Mouse (Mus musculus) erythroblast, adult 5-6 weeks (primary cell): ENCODE measurements around the gene Mif. TPM values are rescaled to one million over a fixed set of nuclear protein-coding genes. Genes with fewer than 3 reads are reported as not detected.
"Not testable (repeated sequence)": the region's sequence is repeated elsewhere in the genome, so short reads cannot be mapped to it uniquely, and the experiment has no call there.

Experiments
- ATAC-seq: replicated peaks from 2 replicates; pipeline ENCODE4 v1.8.0; 2016; ENCODE audit warnings: moderate number of reproducible peaks, mild to moderate bottlenecking, moderate TSS enrichment, inconsistent platforms; ENCODE audit not compliant: poor library complexity, low FRiP score, severe bottlenecking
- total RNA-seq, 2 experiments: library from RNA; stranded (forward) in 1 of 2; stranded (reverse) in 1 of 2; fragments of 150-400 nt in 1 of 2; fragments of 200-764, 138-1000 nt in 1 of 2; gene quantifications; 2 replicates each; pipeline versions ENCODE4 v1.2.3 to v1.2.4; 2015 to 2017; ENCODE audit warnings: low replicate concordance in 2 of 2

Gene Mif
- total RNA-seq (2015; ENCODE audit: low replicate concordance) (47.2 and 79.7 TPM in 2 replicates), total RNA-seq (2017; ENCODE audit: low replicate concordance) (48.1 and 65.8 TPM in 2 replicates)

DNA sequence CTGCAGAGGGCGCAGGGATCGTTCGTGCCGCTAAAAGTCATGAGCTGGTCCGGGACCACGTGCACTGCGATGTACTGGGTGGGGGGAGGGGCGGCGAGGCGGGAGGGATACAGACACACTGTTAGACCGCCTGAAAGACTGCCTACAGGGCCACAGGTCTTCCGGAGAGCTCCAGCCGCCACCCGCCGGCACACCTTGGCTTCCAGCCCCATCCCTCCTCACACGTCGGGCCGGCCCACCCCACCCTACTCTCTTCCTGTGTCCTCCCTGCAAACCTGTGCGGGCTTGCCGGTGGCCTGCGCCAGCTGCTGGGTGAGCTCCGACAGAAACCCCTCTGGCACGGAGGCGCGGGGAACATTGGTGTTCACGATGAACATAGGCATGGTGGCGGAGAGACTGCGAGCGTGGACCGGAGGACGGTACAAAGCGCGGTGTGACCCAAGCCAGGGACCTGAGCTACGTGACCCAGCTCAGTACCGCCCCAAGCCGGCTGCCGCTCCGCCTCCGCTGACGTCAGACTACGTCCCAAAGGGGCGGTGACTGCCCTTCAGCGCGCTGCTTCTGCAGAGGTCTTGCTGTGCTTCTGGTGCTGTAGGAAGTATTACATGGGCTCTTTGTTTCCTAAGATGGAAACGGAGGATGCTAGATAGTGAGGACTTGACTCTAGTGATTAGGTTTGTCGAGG is at the start of gene Mif:
Gene Mif, minus strand, starts transcription at position 455 of the 685 bp plus-strand sequence.
- peak; percentile 98 for ATAC-seq

DNA sequence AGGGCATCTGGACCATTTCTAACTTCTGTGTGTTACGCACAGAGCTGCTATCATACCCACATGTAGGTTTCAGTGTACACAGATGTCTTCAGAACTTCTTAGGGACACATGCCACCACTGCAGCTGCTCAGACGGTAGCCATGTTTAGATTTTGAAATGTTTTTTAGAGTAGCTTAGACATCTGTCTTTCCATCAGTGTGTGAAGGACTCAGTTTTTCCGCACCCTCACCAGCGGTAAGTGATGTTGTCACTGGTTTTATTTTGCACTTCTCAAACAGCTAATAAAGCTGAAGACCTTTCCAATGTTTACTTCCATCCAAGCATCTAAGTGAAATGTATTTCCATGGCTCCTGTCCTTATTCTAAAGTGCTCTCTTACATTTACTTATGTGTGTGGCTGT is 46.8 kb upstream of the Mif start:
- no peak for ATAC-seq

DNA sequence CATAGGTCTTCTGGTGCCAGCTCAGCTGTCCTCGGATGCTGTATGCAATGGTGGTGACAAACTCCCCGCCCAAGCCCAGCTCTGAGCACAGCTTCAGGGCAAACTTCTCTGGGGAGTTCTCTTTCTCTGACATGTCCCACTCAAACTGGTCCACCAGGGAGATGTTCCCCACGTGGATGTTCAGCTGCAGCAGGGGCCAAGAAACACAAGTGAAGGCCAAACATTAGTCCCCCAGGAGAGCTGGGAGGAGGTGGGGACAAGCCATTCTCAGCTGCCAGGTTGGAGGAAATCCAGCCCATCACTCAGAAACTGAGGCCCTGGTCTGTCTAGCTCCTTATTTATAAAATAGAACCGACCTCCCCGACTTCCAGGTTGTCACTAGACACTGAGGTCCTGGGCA is 44.4 kb upstream of the Mif start:
- no peak for ATAC-seq

DNA sequence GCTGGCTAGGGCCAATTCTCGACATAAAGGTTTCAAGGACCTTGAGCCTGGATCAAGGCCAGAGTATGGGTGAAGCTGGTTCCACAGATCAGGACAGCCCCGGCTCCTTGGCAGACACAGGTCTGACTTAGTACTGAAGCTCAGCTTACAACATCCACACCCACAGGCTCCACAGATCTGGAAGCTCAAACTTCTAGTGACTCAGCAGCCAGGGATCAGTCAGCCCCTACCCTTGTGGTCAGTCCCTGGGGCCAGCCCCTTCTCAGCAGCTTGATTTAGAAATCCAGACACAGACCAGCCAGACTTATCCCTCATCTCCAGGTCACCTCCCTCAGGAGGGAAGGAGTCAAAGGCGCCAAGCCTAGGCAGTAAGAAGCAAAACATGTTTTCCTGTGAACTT is 38.8 kb upstream of the Mif start:
- ATAC-seq, result no peak

DNA sequence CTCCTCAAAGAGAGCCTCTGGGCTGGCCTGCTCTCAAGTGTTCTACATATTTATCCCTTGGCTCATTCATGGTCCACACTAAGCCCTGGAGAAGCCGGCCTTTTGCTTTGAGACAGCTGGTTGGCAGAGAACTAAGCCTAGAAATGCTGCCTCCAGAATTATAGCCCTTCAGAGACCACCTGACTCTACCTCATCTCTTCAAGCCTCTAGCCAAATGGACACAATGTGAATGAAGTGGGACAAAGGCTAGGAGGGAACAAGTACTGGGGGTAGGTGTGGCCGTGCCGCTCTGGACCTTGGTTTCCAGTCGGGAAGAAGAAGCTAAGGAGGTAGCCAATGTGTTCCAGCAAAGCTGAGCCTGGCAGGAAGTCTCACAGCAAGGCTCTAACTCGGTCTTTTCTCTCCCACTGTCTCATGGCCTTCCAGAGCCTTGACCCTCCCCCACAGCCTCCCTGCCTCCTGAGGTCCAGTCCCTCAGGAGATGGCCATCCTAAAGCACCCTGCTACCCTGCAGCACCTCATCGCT is 38.1 kb upstream of the Mif start:
- no peak for ATAC-seq

DNA sequence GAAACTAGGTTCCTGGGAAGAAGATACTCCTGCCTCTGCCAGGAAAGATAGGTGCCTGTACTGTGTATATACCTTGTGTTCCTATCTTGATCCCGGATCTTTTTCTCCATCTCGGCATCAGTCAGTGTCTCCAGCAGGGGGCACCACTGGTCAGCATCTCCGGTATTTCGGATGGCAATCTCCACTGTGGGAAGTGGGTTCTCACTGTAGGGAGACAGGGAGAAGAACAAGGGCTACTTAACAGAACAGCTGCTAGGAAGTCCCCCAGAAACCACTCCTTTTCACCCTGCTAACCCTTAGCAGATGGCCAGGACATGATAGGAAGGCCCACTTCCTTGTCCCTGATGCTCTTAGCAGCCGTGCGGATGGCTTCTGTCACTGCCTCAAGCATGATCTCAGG is 37.3 kb upstream of the Mif start:
- ATAC-seq, result no peak

DNA sequence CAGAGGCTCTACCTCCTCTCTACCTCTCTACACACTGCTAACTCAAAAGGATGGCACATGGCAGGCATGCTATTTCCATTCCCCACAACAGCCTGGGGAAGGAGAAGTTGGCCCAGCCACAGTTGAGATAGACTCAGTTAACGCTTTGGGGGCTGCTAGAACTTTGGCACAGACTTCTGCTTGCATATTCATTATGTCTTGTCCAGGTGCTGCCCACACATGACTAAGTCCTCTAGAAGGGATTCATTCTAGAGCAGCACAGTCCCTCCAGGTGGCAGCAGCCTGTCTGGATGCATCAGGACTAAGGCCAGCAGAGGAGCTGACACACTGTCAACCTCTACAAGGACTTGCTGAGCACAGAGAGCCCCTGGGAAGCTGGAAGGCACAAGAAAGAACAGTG is 36.2 kb upstream of the Mif start:
- no peak for ATAC-seq

DNA sequence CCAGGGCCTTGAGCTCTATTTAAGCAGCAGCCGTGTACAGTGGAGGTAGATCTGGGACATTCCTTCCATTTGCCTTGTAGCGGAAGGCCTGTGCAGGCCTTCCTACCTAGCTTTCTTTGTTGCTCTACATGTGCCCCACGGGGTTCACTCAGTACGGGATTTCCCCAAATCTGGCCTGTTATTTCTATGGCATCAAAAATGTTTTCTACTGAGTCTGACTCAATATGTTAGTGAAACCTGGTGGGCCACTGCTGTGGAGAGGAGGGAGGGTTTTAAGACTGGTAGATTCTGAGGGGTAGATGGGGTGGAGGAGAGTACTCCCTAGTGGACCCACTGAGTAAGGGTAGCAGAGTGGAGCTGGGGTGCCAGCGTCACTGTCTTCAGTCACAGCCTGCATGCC is 35.7 kb upstream of the Mif start:
- no peak for ATAC-seq

DNA sequence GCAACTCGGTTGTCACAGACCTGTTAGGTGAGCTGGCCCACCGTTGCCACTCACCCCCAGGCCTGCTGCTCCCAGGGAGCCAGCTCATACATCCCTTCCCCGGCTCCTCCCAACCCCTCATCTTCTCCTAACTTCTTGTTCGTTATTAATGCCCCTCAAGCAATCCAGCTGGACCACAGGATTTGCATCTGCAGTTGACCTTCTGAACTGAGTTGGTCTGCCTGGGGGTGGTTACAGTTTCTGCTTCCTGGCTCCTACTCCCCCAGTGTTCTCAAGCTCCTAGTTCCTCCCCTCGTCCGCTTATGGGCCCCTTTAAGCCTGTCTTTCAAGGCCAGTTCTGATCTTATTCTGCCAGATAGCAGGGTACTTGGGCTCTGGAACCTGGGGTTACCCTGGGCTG is 34.6 kb upstream of the Mif start:
- no peak for ATAC-seq

DNA sequence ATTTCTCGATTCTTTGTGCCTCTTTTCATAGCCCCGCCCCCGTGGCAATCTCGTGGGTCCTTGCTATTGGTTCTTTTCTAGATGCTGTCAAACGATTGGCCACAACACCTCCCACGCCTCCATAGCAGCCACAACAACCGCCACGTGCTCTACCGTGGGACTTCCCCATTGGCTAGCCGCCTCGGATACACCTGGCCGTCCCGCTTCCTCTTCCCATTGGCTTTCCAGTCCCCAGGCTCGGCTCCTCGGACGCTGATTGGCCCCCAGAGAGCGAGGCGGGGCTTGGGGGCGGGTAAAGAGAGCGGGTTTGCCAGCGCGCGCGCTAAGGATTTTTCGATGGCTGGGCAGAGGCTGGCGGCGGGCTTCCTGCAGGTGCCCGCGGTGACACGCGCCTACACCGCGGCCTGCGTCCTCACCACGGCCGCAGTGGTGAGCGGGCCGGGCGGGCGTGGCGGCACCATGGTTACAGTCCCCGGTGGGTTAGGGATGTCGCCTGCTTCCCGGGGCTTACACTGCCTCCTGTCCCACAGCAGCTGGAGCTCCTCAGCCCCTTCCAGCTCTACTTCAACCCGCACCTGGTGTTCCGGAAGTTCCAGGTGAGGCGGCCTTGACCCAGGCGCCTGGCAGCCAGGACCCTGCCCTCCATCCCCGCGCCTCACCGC is 33.2 kb upstream of the Mif start, which contains the start of gene Derl3:
Gene Derl3, plus strand, starts transcription at position 325 of the 662 bp plus-strand sequence.
- ATAC-seq, result peak; percentile 97

DNA sequence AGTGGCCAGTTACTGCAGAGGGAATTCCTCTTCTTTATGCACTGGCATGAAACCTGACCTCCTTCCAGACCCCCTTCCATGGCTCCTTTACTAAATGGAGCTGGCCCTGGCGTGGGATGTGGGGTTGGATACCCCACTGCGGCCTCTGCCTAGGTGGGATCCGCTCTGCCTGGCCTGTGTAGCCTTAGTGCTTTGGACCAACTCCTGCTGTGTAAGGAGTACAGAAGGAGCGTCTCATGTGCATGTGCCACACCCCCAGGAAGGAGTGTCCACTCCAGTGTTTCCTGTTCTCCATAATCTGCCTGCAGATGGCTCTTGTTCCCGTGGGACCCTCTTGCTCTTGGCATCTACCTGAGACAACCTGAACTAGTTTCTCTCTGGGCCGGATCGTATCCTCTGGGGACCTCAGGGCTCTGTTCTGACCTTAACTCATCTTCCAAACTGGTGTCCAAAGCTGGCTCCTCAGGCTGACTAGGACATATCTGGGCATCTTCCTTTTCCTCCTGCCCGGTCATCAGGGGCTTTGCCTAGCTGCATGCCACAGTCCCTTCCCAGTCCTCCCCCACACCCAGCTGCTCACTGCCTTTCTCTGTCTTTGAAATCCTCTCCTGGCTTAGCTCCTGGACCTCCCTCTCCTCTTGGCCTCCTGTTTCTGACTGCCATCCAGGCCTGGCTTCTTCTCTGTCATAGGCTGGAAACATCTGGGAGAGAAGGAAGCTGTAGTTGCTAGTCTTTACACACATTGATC is 29.5 kb upstream of the Mif start:
- no peak for ATAC-seq

DNA sequence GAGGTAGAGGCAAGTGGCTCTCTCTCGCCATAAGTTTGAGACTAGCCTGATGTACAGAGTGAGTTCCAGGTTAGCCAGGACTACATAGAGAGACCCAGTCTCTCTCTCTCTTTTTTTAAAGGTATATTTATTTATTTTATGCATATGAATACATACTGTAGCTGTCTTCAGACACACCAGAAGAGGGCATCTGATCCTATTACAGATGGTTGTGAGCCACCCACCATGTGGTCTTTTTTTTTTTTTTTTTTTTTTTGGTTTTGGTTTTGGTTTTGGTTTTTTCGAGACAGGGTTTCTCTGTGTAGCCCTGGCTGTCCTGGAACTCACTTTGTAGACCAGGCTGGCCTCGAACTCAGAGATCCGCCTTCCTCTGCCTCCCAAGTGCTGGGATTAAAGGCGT is 27.5 kb upstream of the Mif start:
- ATAC-seq, result not testable (repeated sequence)

DNA sequence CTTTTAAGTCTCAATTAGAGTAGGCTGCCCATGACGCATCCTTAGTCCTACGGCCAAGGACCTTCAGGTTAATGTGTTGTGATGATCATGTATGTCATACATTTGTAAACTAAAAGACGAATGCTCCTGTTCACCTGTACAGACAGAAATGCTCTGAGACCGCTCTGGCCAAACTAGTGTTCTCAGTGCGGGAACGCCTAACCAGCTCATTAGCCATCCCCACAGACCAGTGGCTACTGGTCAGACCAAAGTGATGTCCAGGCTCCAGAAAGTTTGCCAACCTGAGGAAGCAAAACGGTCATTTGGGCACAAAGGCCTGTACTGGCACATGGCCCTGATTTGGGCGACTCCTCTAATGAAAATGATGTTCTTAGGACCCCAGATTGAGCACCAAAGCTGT is 24.7 kb upstream of the Mif start:
- ATAC-seq, result no peak

DNA sequence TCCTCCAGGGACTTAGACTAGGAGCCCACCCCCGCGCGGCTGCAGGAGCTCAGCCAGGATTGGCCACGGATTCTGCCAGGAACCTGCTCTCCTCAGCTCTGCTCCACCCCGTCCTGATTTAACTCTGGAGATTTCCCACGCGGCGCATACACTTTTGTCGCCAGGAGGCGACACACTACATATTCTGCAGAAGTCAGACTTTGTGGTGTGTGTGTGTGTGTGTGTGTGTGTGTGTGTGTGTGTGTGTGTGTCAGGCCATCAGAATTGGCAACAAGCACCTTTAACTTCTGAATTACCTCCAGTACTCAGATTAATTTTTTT is 23.2 kb upstream of the Mif start:
- ATAC-seq, result 0 out of 2 replicates have a peak, but pooled peaks have one; percentile 47

DNA sequence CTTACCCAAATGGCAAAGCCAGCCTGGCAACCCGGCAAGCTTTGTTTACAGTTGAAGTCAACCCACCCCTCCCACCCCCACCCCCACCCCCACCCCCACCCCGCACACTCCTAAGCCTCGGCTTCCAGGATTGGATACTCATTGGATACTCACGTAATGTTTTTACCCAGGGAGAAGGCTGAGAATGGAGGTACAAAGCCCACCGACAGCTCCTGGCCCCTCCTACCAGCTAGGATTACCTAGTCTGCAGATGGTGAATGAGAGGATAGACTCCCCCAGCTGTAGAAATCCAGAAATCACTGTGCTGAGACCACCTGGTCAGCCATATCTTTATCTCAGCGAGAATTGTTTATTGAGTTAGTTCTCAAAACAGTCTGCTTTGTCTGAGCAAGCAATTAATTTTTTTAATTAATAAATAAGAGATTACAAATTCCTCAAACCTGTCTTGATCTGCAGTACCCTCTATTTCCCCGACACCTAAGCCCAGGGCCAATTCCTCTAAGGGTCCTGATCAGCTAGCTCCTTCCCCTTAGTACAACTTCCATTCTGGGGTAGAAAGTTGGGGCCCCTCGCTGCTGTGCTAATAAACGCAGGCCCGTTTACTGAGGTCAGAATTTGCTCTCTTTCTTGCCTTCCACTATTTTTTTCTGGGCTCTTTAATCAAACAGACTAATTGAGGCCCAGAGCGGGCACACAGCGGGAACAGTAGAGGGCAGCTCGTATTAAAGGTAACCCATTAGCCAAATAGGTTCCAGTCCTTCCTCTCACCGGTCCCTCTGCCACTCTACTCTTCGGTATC is 22.6 kb upstream of the Mif start:
- ATAC-seq, result 0 out of 2 replicates have a peak, but pooled peaks have one; percentile 19

DNA sequence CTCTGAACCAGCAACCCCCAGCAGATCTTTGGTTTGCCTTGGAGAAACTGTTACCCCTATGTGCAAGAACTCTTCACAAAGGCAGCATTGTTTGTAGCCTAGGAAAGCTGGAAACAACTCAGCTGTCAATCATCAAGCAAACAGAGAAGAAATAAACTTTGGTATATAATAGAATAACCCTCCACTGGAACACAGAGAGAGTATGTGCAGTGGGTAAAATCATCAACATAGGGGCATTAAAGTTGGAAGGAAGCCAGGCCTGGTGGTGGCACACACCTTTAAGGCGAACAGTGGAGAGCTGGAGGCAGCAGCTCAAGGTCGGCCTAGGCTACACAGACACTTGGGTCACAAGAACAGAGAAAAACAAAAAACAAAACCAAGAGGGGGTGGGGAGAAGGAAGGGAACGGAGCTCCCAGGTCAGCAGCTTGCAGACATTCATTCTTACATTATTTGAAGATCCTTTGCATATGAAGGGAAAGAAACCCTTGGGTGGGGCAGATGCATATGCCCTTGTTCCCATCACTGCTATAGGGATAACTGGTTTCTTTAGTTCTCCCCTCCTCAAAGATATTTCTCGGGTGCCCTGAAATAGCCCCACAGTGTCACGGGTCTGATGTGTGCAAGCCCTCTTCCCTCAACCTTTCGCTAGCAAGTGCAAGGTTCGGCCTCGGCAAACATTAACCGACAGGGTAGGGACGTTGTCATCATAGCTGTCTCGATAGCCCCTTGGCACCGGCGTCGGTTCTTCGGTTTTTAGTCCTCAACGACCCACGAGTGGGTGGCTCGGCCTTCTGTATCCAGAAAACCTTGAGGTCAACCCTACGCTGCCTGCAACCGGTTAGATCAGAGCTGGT is 21.8 kb upstream of the Mif start:
- no peak for ATAC-seq

DNA sequence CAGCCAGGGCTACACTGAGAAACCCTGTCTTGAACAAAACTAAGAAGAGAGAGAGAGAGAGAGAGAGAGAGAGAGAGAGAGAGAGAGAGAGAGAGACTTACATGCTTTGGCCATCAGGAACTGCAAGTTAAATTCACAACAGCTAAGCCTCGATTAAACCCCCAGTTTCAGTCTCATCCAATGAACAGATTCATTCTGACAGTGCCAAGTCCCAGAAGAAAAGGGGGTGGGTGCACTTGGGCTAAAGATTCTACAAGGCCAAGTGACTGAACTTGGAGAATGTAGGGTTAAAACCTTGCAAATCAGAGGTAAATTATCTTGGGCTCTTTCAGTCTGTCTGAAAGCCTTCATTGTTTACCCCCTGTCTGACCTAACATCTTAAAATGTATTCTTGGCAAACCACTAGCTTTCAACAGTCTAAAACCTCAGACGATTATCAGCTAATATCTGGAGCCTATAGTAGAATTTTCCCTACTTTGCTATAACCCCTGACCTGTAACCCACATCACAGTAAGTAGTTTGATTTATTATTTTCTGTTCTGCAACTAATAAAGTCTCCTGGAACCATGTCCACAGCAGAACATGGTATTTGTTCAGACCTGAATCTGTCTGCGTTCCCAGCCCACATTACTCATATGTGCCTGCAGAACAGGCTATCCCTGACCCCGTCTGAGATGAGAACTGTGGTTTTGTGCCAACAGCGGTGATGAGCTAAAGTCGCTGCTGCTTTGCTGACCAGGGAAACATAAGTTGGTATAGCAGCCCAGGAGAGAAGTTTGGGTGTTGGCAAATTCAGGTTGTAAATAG is 20.9 kb upstream of the Mif start:
- ATAC-seq, result no peak

DNA sequence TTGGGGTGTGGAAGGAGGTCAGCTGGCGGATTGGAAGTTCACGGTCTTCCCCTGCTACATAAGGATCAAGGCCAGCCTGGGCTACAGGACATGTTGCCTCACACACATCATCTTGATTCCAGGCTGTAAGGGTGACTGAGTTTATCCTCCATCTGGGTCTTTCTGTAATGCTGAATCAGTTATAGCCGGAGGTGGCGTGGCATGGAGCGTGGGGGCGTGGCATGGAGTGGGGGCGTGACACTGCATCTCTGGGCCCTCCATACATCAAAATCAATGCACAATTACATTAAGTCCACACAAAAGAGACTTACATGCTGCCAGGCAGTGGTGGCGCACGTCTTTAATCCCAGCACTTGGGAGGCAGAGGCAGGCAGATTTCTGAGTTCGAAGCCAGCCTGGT is 20.3 kb upstream of the Mif start:
- no peak for ATAC-seq
